Mouse (Mus musculus) thymus, postnatal 14 days (tissue): ENCODE data around the gene Akr1c13.
"Not testable (repeated sequence)": the region's sequence is repeated elsewhere in the genome, so short reads cannot be mapped to it uniquely, and the experiment has no call there.

Experiments used
- DNase-seq: peaks from one replicate; pipeline ENCODE4 v3.0.0; 2021

Gene Akr1c13

GRCm38 (mm10) chr13:4190904-4191303 is at the start of gene Akr1c13:
Gene Akr1c13, plus strand, starts transcription at chr13:4191150.
- peak; percentile 25 for DNase-seq

GRCm38 (mm10) chr13:4144261-4144660 is 46.7 kb upstream of the Akr1c13 start:
- DNase-seq, result no peak

GRCm38 (mm10) chr13:4150518-4150917 is 40.4 kb upstream of the Akr1c13 start, which contains the start of gene Akr1c18:
Gene Akr1c18, minus strand, starts transcription at chr13:4150654.
- DNase-seq, result no peak

- no peak for DNase-seq
These were observed 38.0 kb upstream of the Akr1c13 start for GRCm38 (mm10) chr13:4152908-4153307.

- DNase-seq, result no peak
These were observed 37.4 kb upstream of the Akr1c13 start for GRCm38 (mm10) chr13:4153593-4153992.

- no peak for DNase-seq
These were observed 35.7 kb upstream of the Akr1c13 start for GRCm38 (mm10) chr13:4155286-4155685.

GRCm38 (mm10) chr13:4168006-4168405 is 22.9 kb upstream of the Akr1c13 start:
- DNase-seq, result no peak

GRCm38 (mm10) chr13:4172978-4173377 is 18.0 kb upstream of the Akr1c13 start:
- no peak for DNase-seq

- DNase-seq, result not testable (repeated sequence)
These were observed 9.6 kb upstream of the Akr1c13 start for GRCm38 (mm10) chr13:4181321-4181720.

- no peak for DNase-seq
These were observed 7.8 kb upstream of the Akr1c13 start for GRCm38 (mm10) chr13:4183116-4183515.

- peak; percentile 6 for DNase-seq
These were observed 4.1 kb upstream of the Akr1c13 start for GRCm38 (mm10) chr13:4186641-4187411.

- no peak for DNase-seq
These were observed 2.8 kb upstream of the Akr1c13 start for GRCm38 (mm10) chr13:4188174-4188573.

- no peak for DNase-seq
These were observed 1.6 kb downstream of the Akr1c13 start for GRCm38 (mm10) chr13:4192511-4192910.

GRCm38 (mm10) chr13:4206147-4206903 is 15.4 kb downstream of the Akr1c13 start:
- DNase-seq, result no peak

- DNase-seq, result no peak
These were observed 20.8 kb downstream of the Akr1c13 start for GRCm38 (mm10) chr13:4211560-4212299.

GRCm38 (mm10) chr13:4212309-4212708 is 21.4 kb downstream of the Akr1c13 start:
- DNase-seq, result no peak

- DNase-seq, result not testable (repeated sequence)
These were observed 24.5 kb downstream of the Akr1c13 start for GRCm38 (mm10) chr13:4215496-4215895.

GRCm38 (mm10) chr13:4228441-4228840 is 37.5 kb downstream of the Akr1c13 start, which contains the start of gene Akr1c19:
Gene Akr1c19, plus strand, starts transcription at chr13:4228700.
- no peak for DNase-seq

GRCm38 (mm10) chr13:4230841-4231623 is 40.1 kb downstream of the Akr1c13 start:
- no peak for DNase-seq

GRCm38 (mm10) chr13:4233135-4233534 is 42.2 kb downstream of the Akr1c13 start:
- no peak for DNase-seq

- DNase-seq, result no peak
These were observed 42.7 kb downstream of the Akr1c13 start for GRCm38 (mm10) chr13:4233536-4234172.
